Mouse (Mus musculus) liver, embryonic 14.5 days (tissue): ENCODE results near the gene Gck. TPM values are rescaled to one million over a fixed set of nuclear protein-coding genes. Genes with fewer than 3 reads are reported as not detected.

Source experiments
- ATAC-seq: fragments of 200-750 bp; cut with Nextera tagmentation; 2 replicates; pipeline ENCODE4 v1.8.0; 2017; ENCODE audit warnings: moderate number of reproducible peaks, mild to moderate bottlenecking, moderate library complexity; ENCODE audit not compliant: insufficient read depth
- DNase-seq, 3 experiments: peaks; one replicate each; pipeline ENCODE4 v3.0.0-alpha.2; 2012 to 2013; ENCODE audit warnings: low read depth in 3 of 3, low spot score in 3 of 3
- H3K27ac ChIP-seq: fragments of 300-500 bp; sonication (generic); 2 replicates; pipeline ENCODE4 v1.5.1; 2014; ENCODE audit warnings: moderate library complexity, mild to moderate bottlenecking, control low read depth, inconsistent platforms
- H3K27me3 ChIP-seq: fragments of 300-500 bp; sonication (generic); 2 replicates; pipeline ENCODE4 v1.6.1; 2014; ENCODE audit warnings: mild to moderate bottlenecking, low read length, moderate library complexity; ENCODE audit not compliant: control insufficient read depth, insufficient read depth
- H3K36me3 ChIP-seq: fragments of 300-500 bp; sonication (generic); replicated peaks from 2 replicates; pipeline ENCODE4 v1.6.1; 2014; ENCODE audit warnings: low read depth; ENCODE audit not compliant: control insufficient read depth, insufficient read depth
- H3K4me1 ChIP-seq, 2 experiments: fragments of 200-500 bp in 1 of 2; fragments of 300-500 bp in 1 of 2; sonication (generic) in 1 of 2; replicated peaks; 2 replicates each; pipeline ENCODE4 v1.6.1; 2012 to 2014; ENCODE audit warnings: antibody characterized with exemption in 1 of 2, inconsistent platforms in 1 of 2, low read length in 1 of 2; ENCODE audit not compliant: control insufficient read depth in 2 of 2, insufficient read depth in 2 of 2
- H3K4me2 ChIP-seq: fragments of 300-500 bp; sonication (generic); 2 replicates; pipeline ENCODE4 v1.6.1; 2014; ENCODE audit warnings: low read depth, mild to moderate bottlenecking, control low read depth, moderate library complexity
- H3K4me3 ChIP-seq, 2 experiments: fragments of 200-500 bp in 1 of 2; fragments of 300-500 bp in 1 of 2; sonication (generic) in 1 of 2; 2 replicates each; pipeline ENCODE4 v1.5.1; 2012 to 2014; ENCODE audit warnings: low read depth in 2 of 2, low read length in 2 of 2, mild to moderate bottlenecking in 2 of 2, control low read depth in 1 of 2, inconsistent platforms in 1 of 2, moderate library complexity in 1 of 2; ENCODE audit not compliant: insufficient read depth in 1 of 2
- H3K9ac ChIP-seq: fragments of 300-500 bp; sonication (generic); replicated peaks from 2 replicates; pipeline ENCODE4 v1.6.1; 2014; ENCODE audit warnings: mild to moderate bottlenecking, control low read depth, moderate library complexity
- H3K9me3 ChIP-seq: fragments of 300-500 bp; sonication (generic); 2 replicates; pipeline ENCODE4 v1.6.1; 2016; ENCODE audit warnings: low read length, mixed read lengths; ENCODE audit not compliant: control insufficient read depth
- CTCF ChIP-seq: IDR thresholded peaks from 2 replicates; pipeline ENCODE4 v1.5.1; 2016; ENCODE audit warnings: antibody characterized with exemption, low read depth, control low read depth
- EP300 ChIP-seq: IDR thresholded peaks from 2 replicates; pipeline ENCODE4 v1.6.1; 2016; ENCODE audit warnings: antibody characterized with exemption, low read depth
- WGBS: fragments of 180-500 bp; shearing (Covaris S2); extraction: QIAGEN DNeasy Blood & Tissue Kit; methylation state at CpG from one replicate; pipeline ENCODE4 v1.1.7; 2014; ENCODE audit not compliant: insufficient replicate concordance; 5-methylcytosine and 5-hydroxymethylcytosine counted together
- polyA plus RNA-seq, 2 experiments: library from polyadenylated mRNA; depleted of rRNA in 1 of 2; stranded (reverse) in 1 of 2; unstranded in 1 of 2; fragments of >200 nt; fragmentation: Nextera tagmentation in 1 of 2; extraction: Ambion mirVana in 1 of 2; gene quantifications; 2 replicates each; pipeline versions ENCODE4 v1.2.1 to v1.2.3; 2012 to 2014

The Gck gene
- polyA plus RNA-seq, 2 experiments = 0.15 to 0.20 TPM

GRCm38 (mm10) chr11:5924699-5925098, 25.2 kb downstream of the Gck start:
- 58% methylated on average over 8 of the region's 8 CpGs for WGBS
- Histone ChIP-seq H3K4me3 (no peak overlapping the region), H3K9me3 (no peaks in the 10 kb centered on the region), H3K27ac (no peak overlapping the region), H3K36me3 (no peaks in the 10 kb centered on the region), H3K9ac (no peak overlapping the region), H3K27me3 (no peaks in the 10 kb centered on the region), H3K4me2 (no peak overlapping the region), H3K4me1 (peaks cover 0 to 8% of the 10 kb centered on the region in 2 experiments; a peak in 2 of 4 replicates)
- ATAC-seq (no peak), DNase-seq (no peak)
- TF ChIP-seq EP300 (no peak), CTCF (no peak)

- Histone ChIP-seq H3K4me2 (no peak overlapping the region), H3K9me3 (no peaks in the 10 kb centered on the region), H3K27ac (no peak overlapping the region), H3K27me3 (no peaks in the 10 kb centered on the region), H3K4me3 (no peak overlapping the region), H3K4me1 (peaks cover 0 to 9% of the 10 kb centered on the region in 2 experiments; a peak in 2 of 4 replicates), H3K9ac (no peak overlapping the region), H3K36me3 (no peaks in the 10 kb centered on the region)
- DNase-seq = no peak
- no peak for TF ChIP-seq CTCF
- no peak for TF ChIP-seq EP300
- ATAC-seq = peak; percentile 56; the same call in 1 of the 2 replicates
- WGBS = 31% methylated on average over 16 of the region's 17 CpGs
Measured at GRCm38 (mm10) chr11:5920323-5920960, 29.4 kb downstream of the Gck start.

GRCm38 (mm10) chr11:5919606-5920005, 30.3 kb downstream of the Gck start:
- H3K9ac ChIP-seq = no peak overlapping the region
- DNase-seq (no peak), ATAC-seq (peak; percentile 65)
- whole genome bisulfite sequencing = 73% methylated on average over 4 of the region's 4 CpGs
- H3K36me3 ChIP-seq = no peaks in the 10 kb centered on the region
- no peak overlapping the region for H3K4me3 ChIP-seq
- H3K27me3 ChIP-seq = no peaks in the 10 kb centered on the region
- no peaks in the 10 kb centered on the region for H3K9me3 ChIP-seq
- TF ChIP-seq CTCF = no peak
- no peak for TF ChIP-seq EP300
- no peak overlapping the region for H3K4me2 ChIP-seq
- H3K4me1 ChIP-seq = peaks cover 0 to 9% of the 10 kb centered on the region in 2 experiments; a peak in 2 of 4 replicates
- H3K27ac ChIP-seq = no peak overlapping the region

- TF ChIP-seq EP300 = no peak
- no peak for TF ChIP-seq CTCF
- H3K4me1 ChIP-seq = peaks cover 0 to 9% of the 10 kb centered on the region in 2 experiments; a peak in 2 of 4 replicates
- H3K27ac ChIP-seq = no peak overlapping the region
- H3K27me3 ChIP-seq = no peaks in the 10 kb centered on the region
- H3K36me3 ChIP-seq = no peaks in the 10 kb centered on the region
- no peak overlapping the region for H3K4me3 ChIP-seq
- H3K4me2 ChIP-seq = no peak overlapping the region
- WGBS = 48% methylated on average over 2 of the region's 2 CpGs
- no peak overlapping the region for H3K9ac ChIP-seq
- H3K9me3 ChIP-seq = no peaks in the 10 kb centered on the region
- no peak for DNase-seq
- no peak for ATAC-seq
Measured at GRCm38 (mm10) chr11:5918111-5918510, 31.8 kb downstream of the Gck start.

GRCm38 (mm10) chr11:5916178-5916548, 33.7 kb downstream of the Gck start:
- DNase-seq (no peak), ATAC-seq (no peak)
- 56% methylated on average over 8 of the region's 8 CpGs for WGBS
- Histone ChIP-seq H3K4me3 (no peak overlapping the region), H3K27ac (no peak overlapping the region), H3K36me3 (no peaks in the 10 kb centered on the region), H3K4me2 (no peak overlapping the region), H3K4me1 (peaks cover 0 to 9% of the 10 kb centered on the region in 2 experiments; a peak in 2 of 4 replicates), H3K9me3 (no peaks in the 10 kb centered on the region), H3K27me3 (no peaks in the 10 kb centered on the region), H3K9ac (no peak overlapping the region)
- TF ChIP-seq EP300 = no peak
- no peak for TF ChIP-seq CTCF
